Mouse (Mus musculus) E14TG2a.4 (cell line): Measurements from ENCODE around the gene Spred2.
A peak's percentile ranks its signal among the peaks of the same experiment; 100 is the strongest.
"Not testable (repeated sequence)": the region's sequence is repeated elsewhere in the genome, so short reads cannot be mapped to it uniquely, and the experiment has no call there.

Source experiments
- H3K27me3 ChIP-seq: 2 replicates; pipeline ENCODE4 v1.6.1; 2014; ENCODE audit warnings: low read length, control low read depth; ENCODE audit not compliant: insufficient read depth
- H3K36me3 ChIP-seq: 2 replicates; pipeline ENCODE4 v1.6.1; 2014; ENCODE audit warnings: low read length, control low read depth; ENCODE audit not compliant: insufficient read depth
- H3K4me1 ChIP-seq: replicated peaks from 2 replicates; pipeline ENCODE4 v1.6.1; 2014; ENCODE audit warnings: low read depth, low read length, control low read depth
- H3K4me3 ChIP-seq: replicated peaks from 2 replicates; pipeline ENCODE4 v1.5.1; 2014; ENCODE audit warnings: mild to moderate bottlenecking, low read length
- H3K9me3 ChIP-seq: 2 replicates; pipeline ENCODE4 v1.6.1; 2014; ENCODE audit warnings: low read length, control low read depth
- CTCF ChIP-seq: conservative IDR thresholded peaks from 2 replicates; pipeline ENCODE4 v1.5.1; 2014; ENCODE audit warnings: low read length
- NANOG ChIP-seq: IDR thresholded peaks from 2 replicates; pipeline ENCODE4 v1.6.1; 2014; ENCODE audit warnings: borderline replicate concordance, low read length, mixed read lengths
- POU5F1 ChIP-seq: IDR thresholded peaks from 2 replicates; pipeline ENCODE4 v1.6.1; 2014; ENCODE audit warnings: low read length, borderline replicate concordance

Spred2 gene

GRCm38 (mm10) chr11:20022462-20022861 is 98.3 kb downstream of the Spred2 start:
- H3K27me3 ChIP-seq, result no peaks in the 10 kb centered on the region
- H3K9me3 ChIP-seq, result peaks cover 91% of the 10 kb centered on the region
- H3K4me1 ChIP-seq, result peaks cover 17% of the 10 kb centered on the region
- no peak overlapping the region for H3K4me3 ChIP-seq
- H3K36me3 ChIP-seq, result peaks cover 94% of the 10 kb centered on the region
- TF ChIP-seq CTCF (no peak), POU5F1 (no peak), NANOG (no peak)

GRCm38 (mm10) chr11:20022911-20023482 is 98.8 kb downstream of the Spred2 start:
- H3K9me3 ChIP-seq, result peaks cover 86% of the 10 kb centered on the region

GRCm38 (mm10) chr11:20025899-20026298 is 101.7 kb downstream of the Spred2 start:
- Histone ChIP-seq H3K4me1 (peaks cover 33% of the 10 kb centered on the region), H3K4me3 (no peak overlapping the region), H3K36me3 (peaks cover 60% of the 10 kb centered on the region), H3K9me3 (peaks cover 57% of the 10 kb centered on the region), H3K27me3 (no peaks in the 10 kb centered on the region)
- TF ChIP-seq NANOG (no peak), POU5F1 (no peak), CTCF (no peak)

More at GRCm38 (mm10) chr11:20022911-20023482, 98.8 kb downstream of the Spred2 start:
- Histone ChIP-seq H3K27me3 (no peaks in the 10 kb centered on the region), H3K4me3 (no peak overlapping the region), H3K36me3 (peaks cover 88% of the 10 kb centered on the region), H3K4me1 (peaks cover 22% of the 10 kb centered on the region)
- TF ChIP-seq NANOG (no peak), CTCF (no peak), POU5F1 (no peak)

GRCm38 (mm10) chr11:20027719-20028118 is 103.5 kb downstream of the Spred2 start:
- no peak for TF ChIP-seq POU5F1
- TF ChIP-seq CTCF, result no peak
- TF ChIP-seq NANOG, result no peak
- H3K27me3 ChIP-seq, result no peaks in the 10 kb centered on the region
- H3K4me1 ChIP-seq, result peaks cover 33% of the 10 kb centered on the region
- H3K4me3 ChIP-seq, result no peak overlapping the region
- H3K36me3 ChIP-seq, result peaks cover 42% of the 10 kb centered on the region
- H3K9me3 ChIP-seq, result peaks cover 38% of the 10 kb centered on the region

- no peak overlapping the region for H3K4me3 ChIP-seq
- TF ChIP-seq NANOG (no peak), POU5F1 (no peak), CTCF (no peak)
- peaks cover 35% of the 10 kb centered on the region for H3K36me3 ChIP-seq
- peaks cover 32% of the 10 kb centered on the region for H3K9me3 ChIP-seq
- H3K27me3 ChIP-seq, result no peaks in the 10 kb centered on the region
- peaks cover 33% of the 10 kb centered on the region for H3K4me1 ChIP-seq
These were observed 104.2 kb downstream of the Spred2 start for GRCm38 (mm10) chr11:20028396-20028795.

GRCm38 (mm10) chr11:20029014-20029413 is 104.8 kb downstream of the Spred2 start:
- peaks cover 34% of the 10 kb centered on the region for H3K4me1 ChIP-seq
- TF ChIP-seq POU5F1 (no peak), NANOG (no peak), CTCF (no peak)
- no peak overlapping the region for H3K4me3 ChIP-seq
- peaks cover 25% of the 10 kb centered on the region for H3K9me3 ChIP-seq
- H3K36me3 ChIP-seq, result peaks cover 29% of the 10 kb centered on the region
- H3K27me3 ChIP-seq, result no peaks in the 10 kb centered on the region

GRCm38 (mm10) chr11:20030973-20031372 is 106.8 kb downstream of the Spred2 start:
- peaks cover 50% of the 10 kb centered on the region for H3K4me1 ChIP-seq
- not testable (repeated sequence) for H3K36me3 ChIP-seq, H3K27me3 ChIP-seq, H3K9me3 ChIP-seq, H3K4me3 ChIP-seq

GRCm38 (mm10) chr11:20031536-20031935 is 107.4 kb downstream of the Spred2 start:
- Histone ChIP-seq H3K36me3 (peaks cover 4% of the 10 kb centered on the region), H3K27me3 (no peaks in the 10 kb centered on the region), H3K9me3 (peaks cover under 1% of the 10 kb centered on the region; the same call in 1 of the 2 replicates), H3K4me3 (no peak overlapping the region), H3K4me1 (peaks cover 49% of the 10 kb centered on the region)
- peak; percentile 91 for TF ChIP-seq CTCF
- TF ChIP-seq NANOG, result no peak

- TF ChIP-seq CTCF (no peak), POU5F1 (no peak), NANOG (no peak)
- no peak overlapping the region for H3K4me3 ChIP-seq
- H3K9me3 ChIP-seq, result no peaks in the 10 kb centered on the region
- no peaks in the 10 kb centered on the region for H3K27me3 ChIP-seq
- peaks cover 49% of the 10 kb centered on the region for H3K4me1 ChIP-seq
- H3K36me3 ChIP-seq, result no peaks in the 10 kb centered on the region
These were observed 109.5 kb downstream of the Spred2 start for GRCm38 (mm10) chr11:20033541-20034160.
